Mouse (Mus musculus) CH12.LX (cell line): ENCODE results near the gene S100a13. TPM values are rescaled to one million over a fixed set of nuclear protein-coding genes. Genes with fewer than 3 reads are reported as not detected.

ENCODE experiments used
- DNase-seq: peaks from one replicate; pipeline ENCODE4 v3.0.0-alpha.2; 2013; ENCODE audit errors: extremely low read depth
- H3K27ac ChIP-seq: 2 replicates; pipeline ENCODE4 v1.5.1; 2012; ENCODE audit warnings: low read depth, mild to moderate bottlenecking, control low read depth, moderate library complexity; ENCODE audit not compliant: insufficient read depth
- H3K27me3 ChIP-seq: replicated peaks from 2 replicates; pipeline ENCODE3; 2012; ENCODE audit warnings: inconsistent platforms
- H3K36me3 ChIP-seq, 2 experiments: replicated peaks in 1 of 2; 2 replicates each; pipeline versions ENCODE3 to v1.6.1; 2012; ENCODE audit warnings: inconsistent platforms in 1 of 2, low read length in 1 of 2, mild to moderate bottlenecking in 1 of 2, mixed read lengths in 1 of 2, moderate library complexity in 1 of 2; ENCODE audit not compliant: control insufficient read depth in 1 of 2, insufficient read depth in 1 of 2
- H3K4me1 ChIP-seq, 2 experiments: 2 replicates each; pipeline ENCODE4 v1.6.1; 2012; ENCODE audit warnings: inconsistent platforms in 1 of 2, moderate library complexity in 1 of 2; ENCODE audit not compliant: insufficient read depth in 2 of 2, control insufficient read depth in 1 of 2
- H3K4me2 ChIP-seq: 2 replicates; pipeline ENCODE4 v1.6.1; 2012; ENCODE audit warnings: low read depth, mild to moderate bottlenecking, control low read depth; ENCODE audit not compliant: poor library complexity, insufficient read depth, severe bottlenecking
- H3K4me3 ChIP-seq, 3 experiments: fragments of 150-350 bp in 1 of 3; sonication (generic) in 1 of 3; replicated peaks in 1 of 3; 2 replicates each; pipeline versions ENCODE3 to v1.5.1; 2011 to 2012; ENCODE audit warnings: low read depth in 2 of 3, low read length in 2 of 3, mild to moderate bottlenecking in 2 of 3, moderate library complexity in 2 of 3, control low read depth in 1 of 3, improper control_type of control experiment in 1 of 3, inconsistent platforms in 1 of 3, mixed read lengths in 1 of 3; ENCODE audit not compliant: poor library complexity in 1 of 3
- H3K79me2 ChIP-seq: replicated peaks from 2 replicates; pipeline ENCODE4 v1.6.1; 2012; ENCODE audit warnings: mild to moderate bottlenecking, moderate library complexity; ENCODE audit not compliant: control insufficient read depth, poor library complexity, insufficient read depth, severe bottlenecking; ENCODE audit errors: extremely low read depth
- H3K9ac ChIP-seq: 2 replicates; pipeline ENCODE4 v1.6.1; 2012; ENCODE audit warnings: low read depth, mild to moderate bottlenecking, control low read depth, moderate library complexity; ENCODE audit not compliant: insufficient read depth
- H3K9me3 ChIP-seq: replicated peaks from 2 replicates; pipeline ENCODE3; 2012; ENCODE audit warnings: low read length, inconsistent platforms, mixed read lengths
- CHD1 ChIP-seq: IDR thresholded peaks from 2 replicates; pipeline ENCODE4 v1.6.1; 2012; ENCODE audit warnings: low read depth, low read length, improper control_type of control experiment, inconsistent platforms
- CTCF ChIP-seq, 2 experiments: IDR thresholded peaks in 1 of 2; conservative IDR thresholded peaks in 1 of 2; 2 replicates each; pipeline ENCODE4 v1.5.1; 2011 to 2012; ENCODE audit warnings: low read depth in 2 of 2, low read length in 2 of 2, improper control_type of control experiment in 1 of 2, inconsistent platforms in 1 of 2, mild to moderate bottlenecking in 1 of 2, moderate library complexity in 1 of 2
- E2F4 ChIP-seq: IDR thresholded peaks from 2 replicates; pipeline ENCODE4 v1.6.1; 2011; ENCODE audit warnings: low read depth, low read length, improper control_type of control experiment; ENCODE audit not compliant: insufficient replicate concordance
- ELF1 ChIP-seq: IDR thresholded peaks from 2 replicates; pipeline ENCODE4 v1.6.1; 2014; ENCODE audit warnings: low read depth, mild to moderate bottlenecking, inconsistent platforms, low read length, improper control_type of control experiment
- EP300 ChIP-seq: IDR thresholded peaks from 2 replicates; pipeline ENCODE4 v1.6.1; 2011; ENCODE audit warnings: low read length, improper control_type of control experiment
- ETS1 ChIP-seq: conservative IDR thresholded peaks from 2 replicates; pipeline ENCODE4 v1.6.1; 2012; ENCODE audit warnings: low read depth, mild to moderate bottlenecking, inconsistent platforms, low read length, improper control_type of control experiment, moderate library complexity
- JUN ChIP-seq: IDR thresholded peaks from 2 replicates; pipeline ENCODE4 v1.6.1; 2011; ENCODE audit warnings: low read depth, mild to moderate bottlenecking, low read length, improper control_type of control experiment, moderate library complexity; ENCODE audit not compliant: insufficient read depth
- JUND ChIP-seq: conservative IDR thresholded peaks from 2 replicates; pipeline ENCODE4 v1.6.1; 2011; ENCODE audit warnings: low read depth, low read length, improper control_type of control experiment
- MAFK ChIP-seq: IDR thresholded peaks from 2 replicates; pipeline ENCODE4 v1.6.1; 2011; ENCODE audit warnings: low read length, improper control_type of control experiment; ENCODE audit not compliant: insufficient replicate concordance
- MAX ChIP-seq: IDR thresholded peaks from 2 replicates; pipeline ENCODE4 v1.6.1; 2011; ENCODE audit warnings: low read length, improper control_type of control experiment
- MAZ ChIP-seq: IDR thresholded peaks from 2 replicates; pipeline ENCODE4 v1.6.1; 2012; ENCODE audit warnings: low read depth, mild to moderate bottlenecking, inconsistent platforms, low read length, improper control_type of control experiment, moderate library complexity
- MYC ChIP-seq: IDR thresholded peaks from 2 replicates; pipeline ENCODE4 v1.6.1; 2011; ENCODE audit warnings: low read depth, mild to moderate bottlenecking, improper control_type of control experiment, low read length
- PAX5 ChIP-seq: IDR thresholded peaks from 2 replicates; pipeline ENCODE4 v1.6.1; 2012; ENCODE audit warnings: low read length, inconsistent platforms, mixed read lengths
- POLR2A ChIP-seq: IDR thresholded peaks from 2 replicates; pipeline ENCODE4 v1.6.1; 2011; ENCODE audit warnings: low read depth, mild to moderate bottlenecking, improper control_type of control experiment, low read length
- RAD21 ChIP-seq: IDR thresholded peaks from 2 replicates; pipeline ENCODE4 v1.6.1; 2011; ENCODE audit warnings: low read depth, mild to moderate bottlenecking, low read length, improper control_type of control experiment, moderate library complexity
- SIN3A ChIP-seq: IDR thresholded peaks from 2 replicates; pipeline ENCODE4 v1.6.1; 2012; ENCODE audit warnings: low read length, improper control_type of control experiment, inconsistent platforms
- UBTF ChIP-seq: IDR thresholded peaks from 2 replicates; pipeline ENCODE4 v1.6.1; 2012; ENCODE audit warnings: low read depth, mild to moderate bottlenecking, inconsistent platforms, low read length, improper control_type of control experiment, moderate library complexity
- USF1 ChIP-seq: IDR thresholded peaks from 2 replicates; pipeline ENCODE4 v1.6.1; 2014; ENCODE audit warnings: low read depth, mild to moderate bottlenecking, inconsistent platforms, low read length, improper control_type of control experiment
- USF2 ChIP-seq: conservative IDR thresholded peaks from 2 replicates; pipeline ENCODE4 v1.6.1; 2011; ENCODE audit warnings: low read depth, low read length, improper control_type of control experiment
- ZC3H11A ChIP-seq: IDR thresholded peaks from 2 replicates; pipeline ENCODE4 v1.6.1; 2012; ENCODE audit warnings: low read depth, mild to moderate bottlenecking, inconsistent platforms, low read length, improper control_type of control experiment
- ZNF384 ChIP-seq: IDR thresholded peaks from 2 replicates; pipeline ENCODE4 v1.6.1; 2012; ENCODE audit warnings: low read depth, low read length, improper control_type of control experiment, inconsistent platforms
- dilution Hi-C: fragments of 300-500 bp; cut with MboI; formaldehyde crosslinking; loops from 2 replicates; pipeline ENCODE4 v1.14.3; 2020; ENCODE audit warnings: low sequenced_read_pairs; ENCODE audit not compliant: extremely low pct_unique_long_range_greater_than_20kb, extremely low pct_ligation_motif_present
- in situ Hi-C: fragments of 300-500 bp; cut with MboI; formaldehyde crosslinking; loops from 3 replicates; pipeline ENCODE4 v1.14.3; 2019; ENCODE audit warnings: low sequenced_read_pairs, low pct_ligation_motif_present, low pct_unique_long_range_greater_than_20kb, mixed read lengths
- polyA plus RNA-seq: library from polyadenylated mRNA; unstranded; fragments of >175 nt; gene quantifications from 2 replicates; pipeline ENCODE4 v1.2.1, GENCODE M21; 2012; ENCODE audit warnings: low read depth; ENCODE audit not compliant: insufficient read length
- total RNA-seq, 2 experiments: library from RNA; depleted of rRNA; stranded (reverse); fragments of 300-350 nt in 1 of 2; fragments of >200 nt in 1 of 2; gene quantifications; 2 replicates each; pipeline ENCODE4 v1.2.3; 2012 to 2014

S100a13 gene
- total and polyA plus RNA-seq, 3 experiments, result 19.3 to 41.6 (median 35.5) TPM

DNA sequence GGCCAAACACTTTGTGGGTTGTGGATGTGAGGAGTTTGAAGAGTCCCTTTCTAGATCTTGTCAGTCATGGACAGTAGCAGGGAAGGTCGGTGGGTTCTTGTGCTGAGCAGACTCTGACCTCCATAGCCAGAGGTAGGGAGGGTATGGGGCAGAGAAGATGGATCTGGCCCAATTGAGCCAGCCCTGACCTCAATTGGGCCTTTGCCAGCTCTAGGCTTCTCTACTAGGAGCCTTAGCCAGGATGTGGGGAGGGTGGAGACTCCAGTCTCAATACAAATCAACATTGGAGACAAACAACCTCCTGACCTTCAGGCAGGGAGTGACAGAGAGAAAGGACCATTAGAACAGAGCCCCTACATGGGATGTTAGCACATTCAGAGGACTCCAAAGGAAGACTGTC is 1.0 kb downstream of the S100a13 start:
- Histone ChIP-seq H3K4me1 (peaks cover 9 to 18% of the 10 kb centered on the region in 2 experiments; a peak in 2 of 4 replicates), H3K9me3 (no peaks in the 10 kb centered on the region), H3K36me3 (peaks cover 2 to 22% of the 10 kb centered on the region in 2 experiments), H3K4me2 (peak overlapping the region; percentile 82), H3K79me2 (no peaks in the 10 kb centered on the region), H3K27ac (no peak overlapping the region), H3K9ac (peak overlapping the region; percentile 78), H3K27me3 (no peaks in the 10 kb centered on the region), H3K4me3 (peak overlapping the region; percentile 62 to 67 (median 66))
- DNase-seq, result no peak
- dilution Hi-C loops (no loop called here), in situ Hi-C loops (no loop called here)
- TF ChIP-seq MAX, result no peak
- no peak for TF ChIP-seq RAD21
- TF ChIP-seq CTCF (conservative IDR thresholded peaks at IDR 0.05 in 1 of 2, IDR thresholded peaks at IDR 0.05 in 1 of 2; ENCODE audit: low read depth in 2 of 2, low read length in 2 of 2), result no peak
- TF ChIP-seq POLR2A, result no peak

DNA sequence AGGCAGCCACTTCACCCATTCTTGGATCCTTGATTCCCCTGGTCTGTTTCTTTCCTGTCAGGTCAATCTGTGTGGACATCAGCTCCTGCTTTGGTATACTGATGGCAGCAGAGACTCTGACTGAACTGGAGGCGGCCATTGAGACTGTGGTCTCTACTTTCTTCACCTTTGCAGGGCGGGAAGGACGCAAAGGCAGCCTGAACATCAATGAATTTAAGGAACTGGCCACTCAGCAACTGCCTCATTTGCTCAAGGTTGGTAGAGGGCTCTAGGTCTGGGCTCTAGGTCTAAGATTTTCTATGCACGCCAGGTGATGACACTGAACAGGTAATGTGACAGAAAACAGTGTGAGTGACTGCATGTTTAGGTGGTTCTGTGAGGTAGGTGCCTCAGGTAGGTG is 1.6 kb downstream of the S100a13 start:
- Histone ChIP-seq H3K27me3 (no peaks in the 10 kb centered on the region), H3K27ac (no peak overlapping the region), H3K79me2 (no peaks in the 10 kb centered on the region), H3K9ac (peak overlapping the region; percentile 78; the same call in 1 of the 2 replicates), H3K9me3 (no peaks in the 10 kb centered on the region), H3K4me1 (peaks cover 9 to 18% of the 10 kb centered on the region in 2 experiments; a peak in 2 of 4 replicates), H3K4me3 (no peak overlapping the region), H3K36me3 (peaks cover 2 to 26% of the 10 kb centered on the region in 2 experiments), H3K4me2 (peak overlapping the region; percentile 82)
- DNase-seq, result no peak
- in situ Hi-C loops (no loop called here), dilution Hi-C loops (no loop called here)
- no peak for TF ChIP-seq MAZ
- no peak for TF ChIP-seq UBTF
- no peak for TF ChIP-seq RAD21
- no peak for TF ChIP-seq EP300
- TF ChIP-seq USF1, result no peak
- TF ChIP-seq JUN, result no peak
- TF ChIP-seq ZNF384, result no peak
- TF ChIP-seq ZC3H11A, result no peak
- TF ChIP-seq ELF1, result no peak
- no peak for TF ChIP-seq MAFK
- TF ChIP-seq MYC, result no peak
- no peak for TF ChIP-seq ETS1
- TF ChIP-seq MAX, result no peak
- no peak for TF ChIP-seq PAX5
- TF ChIP-seq JUND, result no peak
- TF ChIP-seq CHD1, result no peak
- TF ChIP-seq USF2, result no peak
- TF ChIP-seq SIN3A, result no peak
- TF ChIP-seq E2F4, result no peak
- no peak for TF ChIP-seq CTCF (conservative IDR thresholded peaks at IDR 0.05 in 1 of 2, IDR thresholded peaks at IDR 0.05 in 1 of 2; ENCODE audit: low read depth in 2 of 2, low read length in 2 of 2)
